Mouse (Mus musculus) kidney, postnatal 14 days (tissue): ENCODE measurements at regions not wholly inside any gene's neighbourhood (a gene's known extent, or its start where the extent isn't known, plus 50 kb on each side); places are given as distances from the start of the nearest gene placed in this dataset.

Experiments
- DNase-seq: peaks from one replicate; pipeline ENCODE4 v3.0.0; 2022; ENCODE audit warnings: mixed read lengths

GRCm38 (mm10) chr10:66348398-66348797 lies 747.5 kb upstream of the Jmjd1c start:
- DNase-seq: no peak

- no peak for DNase-seq
Observed at GRCm38 (mm10) chr10:66351036-66351435, 744.9 kb upstream of the Jmjd1c start.

- DNase-seq: no peak
Observed at GRCm38 (mm10) chr10:66354072-66354471, 741.9 kb upstream of the Jmjd1c start.

DNA sequence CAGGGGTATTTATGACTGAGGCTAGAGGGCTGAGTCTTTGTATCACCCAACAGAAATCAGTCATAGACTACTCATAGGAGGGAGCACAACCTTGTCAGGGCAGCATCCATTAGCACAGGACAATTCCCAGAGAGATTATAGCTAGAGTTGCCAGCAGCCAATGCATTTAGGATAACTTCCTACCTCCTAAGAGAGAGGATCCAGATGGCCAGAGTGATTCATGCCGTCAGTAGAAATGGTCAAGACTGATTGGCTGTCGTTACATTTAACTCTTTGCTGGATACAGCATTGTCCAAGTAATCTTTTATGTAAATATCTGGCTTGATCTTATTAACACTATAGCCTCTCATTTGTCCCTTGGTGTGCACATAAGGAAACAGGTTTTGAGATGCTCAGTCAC lies 740.9 kb upstream of the Jmjd1c start:
- DNase-seq: no peak

DNA sequence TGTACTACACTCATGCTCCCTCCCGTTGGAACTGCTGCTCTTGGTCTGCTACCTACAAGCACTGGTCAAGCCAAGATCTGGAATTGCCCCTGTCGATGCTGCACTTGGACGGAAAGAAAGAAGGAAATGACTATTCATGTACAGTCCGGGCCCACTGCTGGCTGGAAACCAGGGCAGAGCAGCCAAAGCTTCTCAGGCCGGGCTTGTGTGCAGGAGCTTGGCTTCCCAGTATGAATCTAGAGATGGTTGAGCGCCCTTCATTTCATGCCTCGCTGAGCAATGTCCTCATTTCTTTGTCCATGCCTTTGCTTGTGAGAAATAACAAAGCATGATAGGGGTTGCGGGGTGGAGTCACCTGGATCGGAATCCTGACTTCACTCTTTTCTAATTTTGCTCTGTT lies 738.2 kb upstream of the Jmjd1c start:
- no peak for DNase-seq

DNA sequence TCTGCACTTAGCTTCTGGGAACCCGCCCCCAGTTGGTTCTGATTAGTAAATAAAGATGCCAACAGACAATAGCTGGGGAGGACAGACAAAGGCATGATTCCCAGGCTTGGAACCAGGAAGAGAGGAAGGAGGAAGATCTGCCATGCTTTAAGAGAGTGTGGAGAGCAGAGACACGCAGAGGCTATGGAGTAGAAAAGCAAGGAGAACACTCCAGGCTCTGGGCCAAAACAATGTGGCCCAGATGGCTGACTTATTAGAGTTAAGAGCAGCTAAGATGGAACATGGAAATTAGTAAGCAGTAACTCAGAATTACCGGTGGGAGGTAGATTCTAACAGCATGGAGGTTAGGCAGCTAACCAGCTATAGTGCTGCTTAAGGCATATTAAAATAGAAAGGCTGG lies 725.8 kb upstream of the Jmjd1c start:
- no peak for DNase-seq

GRCm38 (mm10) chr10:66371756-66372155 lies 724.2 kb upstream of the Jmjd1c start:
- no peak for DNase-seq
